Mouse (Mus musculus) left cerebral cortex, postnatal 10 days (tissue): ENCODE measurements at regions not wholly inside any gene's neighbourhood (a gene's known extent, or its start where the extent isn't known, plus 50 kb on each side); places are given as distances from the start of the nearest gene placed in this dataset.
"Not testable (repeated sequence)": the region's sequence is repeated elsewhere in the genome, so short reads cannot be mapped to it uniquely, and the experiment has no call there.

Experiments used
- DNase-seq, 2 experiments: peaks; one replicate each; pipeline ENCODE4 v3.0.0; 2021 to 2022; ENCODE audit warnings: low spot score in 2 of 2, mixed read lengths in 1 of 2; ENCODE audit errors: extremely low spot score in 1 of 2
- intact Hi-C: fragments of 180-260 bp; cut with DNase I; formaldehyde crosslinking; loops from one replicate; pipeline ENCODE4 v1.15.1; 2025

GRCm38 (mm10) chr9:17987606-17988005, 304.3 kb upstream of the Chordc1 start:
- peak in 1 of 2 experiments; percentile 90 for DNase-seq
- intact Hi-C loops: no loop called here

- intact Hi-C loops: no loop called here
- DNase-seq: peak in 1 of 2 experiments; percentile 19
These were observed 289.4 kb upstream of the Chordc1 start for GRCm38 (mm10) chr9:18002557-18002956.

GRCm38 (mm10) chr9:18041346-18041745, 250.6 kb upstream of the Chordc1 start:
- DNase-seq: no peak
- intact Hi-C loops: no loop called here

- DNase-seq, intact Hi-C loops: not testable (repeated sequence)
These were observed 249.3 kb upstream of the Chordc1 start for GRCm38 (mm10) chr9:18042636-18043035.

- intact Hi-C loops: no loop called here
- DNase-seq: no peak
These were observed 215.0 kb upstream of the Chordc1 start for GRCm38 (mm10) chr9:18076942-18077341.

- intact Hi-C loops, DNase-seq: not testable (repeated sequence)
These were observed 213.5 kb upstream of the Chordc1 start for GRCm38 (mm10) chr9:18078446-18078845.

- intact Hi-C loops, DNase-seq: not testable (repeated sequence)
These were observed 212.8 kb upstream of the Chordc1 start for GRCm38 (mm10) chr9:18079120-18079519.
